ENCODE assay signal across 21 mouse cellular contexts in genomic region chr10:37797701-37798100, GRCm38 (mm10).
"Had no signal": no experiment of that assay in that cellular context is flagged by ENCODE, and none has a peak within 500 bp of the region (broad histone marks: within the 10 kb centered on the region; RNA-seq: fewer than 3 reads in every experiment).

No protein-coding gene starts in this region.

- H3K4me1 ChIP-seq: lung, embryonic 15.5 days; midbrain, embryonic 12.5 days; midbrain, embryonic 15.5 days; neural tube, embryonic 12.5 days; neural tube, embryonic 15.5 days; stomach, embryonic 15.5 days had no signal

- H3K4me3 ChIP-seq: left cerebral cortex, adult 2 months; limb, embryonic 12.5 days; lung, embryonic 15.5 days; midbrain, embryonic 12.5 days; midbrain, embryonic 15.5 days; neural tube, embryonic 12.5 days; neural tube, embryonic 15.5 days; stomach, embryonic 15.5 days had no signal

- H3K27me3 ChIP-seq: limb, embryonic 12.5 days; lung, embryonic 15.5 days; midbrain, embryonic 12.5 days; midbrain, embryonic 15.5 days; neural tube, embryonic 12.5 days; neural tube, embryonic 15.5 days; stomach, embryonic 15.5 days had no signal

- H3K9me3 ChIP-seq: limb, embryonic 12.5 days; lung, embryonic 15.5 days; midbrain, embryonic 12.5 days; midbrain, embryonic 15.5 days; neural tube, embryonic 12.5 days; neural tube, embryonic 15.5 days; stomach, embryonic 15.5 days had no signal

- ATAC-seq: midbrain, embryonic 15.5 days had no signal

- H3K36me3 ChIP-seq: limb, embryonic 12.5 days; lung, embryonic 15.5 days; midbrain, embryonic 12.5 days; midbrain, embryonic 15.5 days; neural tube, embryonic 12.5 days; neural tube, embryonic 15.5 days; stomach, embryonic 15.5 days had no signal

- H3K27ac ChIP-seq: kidney, postnatal 0 days; left cerebral cortex, adult 2 months; limb, embryonic 12.5 days; liver, embryonic 14.5 days; lung, embryonic 15.5 days; midbrain, embryonic 12.5 days; midbrain, embryonic 15.5 days; neural tube, embryonic 12.5 days; neural tube, embryonic 15.5 days; stomach, embryonic 15.5 days had no signal

- DNase-seq: kidney, adult 2 months; kidney, postnatal 25 days; layer of hippocampus, postnatal 36 days; lung, adult 18-20 months; lung, postnatal 14 days; lung, postnatal 4 days; right cerebral cortex, adult 18-20 months; right cerebral cortex, postnatal 14 days; right cerebral cortex, postnatal 4 days; thymus, postnatal 36 days had no signal

- H3K9ac ChIP-seq: limb, embryonic 12.5 days; liver, embryonic 14.5 days; lung, embryonic 15.5 days; midbrain, embryonic 12.5 days; midbrain, embryonic 15.5 days; neural tube, embryonic 12.5 days; neural tube, embryonic 15.5 days; stomach, embryonic 15.5 days had no signal

- H3K4me2 ChIP-seq: limb, embryonic 12.5 days; liver, embryonic 11.5 days; lung, embryonic 15.5 days; midbrain, embryonic 12.5 days; midbrain, embryonic 15.5 days; neural tube, embryonic 12.5 days; neural tube, embryonic 15.5 days; stomach, embryonic 15.5 days had no signal
